Mouse (Mus musculus) mouse embryonic stem cell (cell line): ENCODE data around the gene Des.

ENCODE experiments used
- in situ Hi-C, 2 experiments: fragments of 300-500 bp; cut with MboI; formaldehyde crosslinking; loops; 1 replicate in 1 of 2; 3 replicates in 1 of 2; pipeline ENCODE4 v1.14.3; 2019 to 2020; ENCODE audit warnings: low sequenced_read_pairs in 2 of 2, low pct_unique_long_range_greater_than_20kb in 1 of 2, mixed read lengths in 1 of 2; ENCODE audit not compliant: unreplicated experiment in 1 of 2

The Des gene

GRCm38 (mm10) chr1:75399755-75400492, 39.8 kb downstream of the Des start:
- in situ Hi-C loops, result no loop called here

- in situ Hi-C loops, result no loop called here
These were observed 40.5 kb downstream of the Des start for GRCm38 (mm10) chr1:75400493-75401115.

GRCm38 (mm10) chr1:75405547-75405946, 45.4 kb downstream of the Des start:
- in situ Hi-C loops, result no loop called here

GRCm38 (mm10) chr1:75406173-75406572, 46.0 kb downstream of the Des start:
- in situ Hi-C loops, result no loop called here

- in situ Hi-C loops, result no loop called here
These were observed 46.9 kb downstream of the Des start for GRCm38 (mm10) chr1:75407056-75407455.

GRCm38 (mm10) chr1:75408210-75408609, 48.1 kb downstream of the Des start:
- in situ Hi-C loops, result no loop called here

- in situ Hi-C loops, result no loop called here
These were observed 49.8 kb downstream of the Des start for GRCm38 (mm10) chr1:75409950-75410349.

- in situ Hi-C loops, result no loop called here
These were observed 52.1 kb downstream of the Des start for GRCm38 (mm10) chr1:75412196-75412595.

GRCm38 (mm10) chr1:75413749-75414148, 53.6 kb downstream of the Des start:
- in situ Hi-C loops, result no loop called here
